Mouse (Mus musculus) fibroblast of lung, adult 2 months (primary cell): ENCODE measurements around the gene Nos1ap.

Source experiments
- DNase-seq: peaks from one replicate; pipeline ENCODE4 v3.0.0-alpha.2; 2011; ENCODE audit warnings: low read depth

Nos1ap gene

GRCm38 (mm10) chr1:170292239-170292951, 297.3 kb downstream of the Nos1ap start:
- peak; percentile 60 for DNase-seq

DNA sequence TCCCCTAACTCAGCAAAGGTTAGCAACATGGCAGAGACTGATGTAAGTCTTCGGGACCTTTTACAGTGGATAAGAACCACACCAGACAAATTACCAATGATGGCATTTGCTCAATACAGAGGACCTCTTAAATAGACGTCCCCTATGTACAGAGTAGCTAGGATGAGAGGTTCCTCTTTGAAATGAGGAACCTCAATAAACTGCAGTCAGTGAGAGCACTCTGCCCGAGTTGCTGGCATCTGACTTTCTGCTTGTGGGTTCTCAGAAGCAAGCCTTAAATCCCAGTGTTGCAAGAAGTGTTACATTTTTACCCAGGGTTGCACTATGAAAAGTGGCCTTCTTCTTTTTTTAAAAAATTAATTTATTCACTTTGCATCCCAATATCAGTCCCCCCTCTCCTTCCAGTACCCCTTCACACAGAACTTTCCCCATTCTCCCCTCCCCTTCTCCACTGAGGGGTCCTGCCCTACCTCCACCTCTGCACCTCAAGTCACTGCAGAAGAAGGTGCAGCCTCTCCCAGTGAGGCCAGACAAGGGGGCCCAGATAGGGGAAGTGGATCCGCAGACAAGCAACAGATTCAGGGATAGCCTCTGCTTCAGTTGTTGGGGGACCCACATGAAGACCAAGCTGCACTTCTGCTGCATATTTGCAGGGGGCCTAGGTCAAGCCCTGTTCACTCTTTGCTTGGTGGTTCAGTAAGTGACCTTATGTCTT, 307.1 kb downstream of the Nos1ap start:
- no peak for DNase-seq

DNA sequence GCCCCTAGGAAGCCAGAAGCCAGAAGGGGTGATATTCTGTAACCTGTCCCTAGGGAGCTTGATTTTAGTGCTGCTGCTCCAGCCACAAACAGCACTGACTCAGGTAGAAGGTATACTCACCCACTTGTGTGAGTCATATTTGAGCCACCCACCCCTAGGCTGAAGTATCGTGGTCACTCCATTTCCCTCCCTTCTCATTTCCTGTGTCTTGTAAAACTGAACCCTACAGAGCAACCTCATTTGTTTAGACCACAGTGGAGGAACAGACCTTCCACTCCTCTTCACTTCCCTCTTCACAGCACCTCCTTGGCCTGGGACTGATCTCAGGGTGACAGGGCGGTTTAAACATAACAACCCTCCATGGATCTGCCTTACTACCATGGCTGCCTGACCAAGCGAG, 312.6 kb downstream of the Nos1ap start, which contains the start of gene Sh2d1b1:
Sh2d1b1 (plus strand) TSS at position 305 of the 400 bp plus-strand sequence.
- DNase-seq: no peak

DNA sequence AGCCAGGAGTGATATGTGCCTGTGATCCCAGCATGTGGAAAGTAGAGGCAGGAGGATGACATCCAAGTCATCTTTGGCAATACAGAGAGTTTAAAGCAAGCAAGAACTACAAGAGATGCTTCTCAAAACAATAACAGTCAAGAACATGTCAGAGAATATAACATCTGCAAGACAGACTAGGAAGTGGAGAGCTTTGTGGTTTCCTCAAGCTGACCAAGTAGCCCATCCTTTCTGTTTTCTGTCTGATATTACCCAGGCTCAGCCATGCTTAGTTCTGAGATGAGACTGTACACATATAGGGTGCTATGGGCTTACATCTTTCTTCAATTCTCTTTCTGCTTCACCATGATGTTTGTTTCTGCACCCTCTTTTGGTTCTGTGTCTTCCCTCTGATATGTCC, 316.4 kb downstream of the Nos1ap start:
- DNase-seq: no peak

DNA sequence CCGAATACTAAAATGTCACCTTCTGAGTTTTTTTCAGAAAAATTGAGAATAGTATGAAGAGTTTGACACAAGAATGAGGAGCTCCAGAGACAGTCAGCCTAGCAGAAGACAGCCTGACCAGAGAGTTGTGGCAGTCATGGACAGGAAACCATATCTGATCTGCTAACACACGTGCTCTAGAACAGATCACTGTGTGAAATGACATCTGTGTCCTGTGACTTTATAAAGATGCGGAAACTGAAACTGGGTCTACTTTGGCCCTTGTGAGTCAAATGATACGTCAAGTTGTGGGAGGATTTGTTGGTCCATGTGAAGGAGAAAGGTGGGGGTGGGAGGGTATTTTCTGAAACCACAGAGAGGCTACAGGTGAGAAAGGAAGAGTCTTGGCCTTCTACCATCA, 319.0 kb downstream of the Nos1ap start:
- DNase-seq: no peak

GRCm38 (mm10) chr1:170270281-170270680, 319.4 kb downstream of the Nos1ap start:
- DNase-seq: no peak

- DNase-seq: peak; percentile 70
These were observed 334.1 kb downstream of the Nos1ap start for GRCm38 (mm10) chr1:170255560-170255910.

DNA sequence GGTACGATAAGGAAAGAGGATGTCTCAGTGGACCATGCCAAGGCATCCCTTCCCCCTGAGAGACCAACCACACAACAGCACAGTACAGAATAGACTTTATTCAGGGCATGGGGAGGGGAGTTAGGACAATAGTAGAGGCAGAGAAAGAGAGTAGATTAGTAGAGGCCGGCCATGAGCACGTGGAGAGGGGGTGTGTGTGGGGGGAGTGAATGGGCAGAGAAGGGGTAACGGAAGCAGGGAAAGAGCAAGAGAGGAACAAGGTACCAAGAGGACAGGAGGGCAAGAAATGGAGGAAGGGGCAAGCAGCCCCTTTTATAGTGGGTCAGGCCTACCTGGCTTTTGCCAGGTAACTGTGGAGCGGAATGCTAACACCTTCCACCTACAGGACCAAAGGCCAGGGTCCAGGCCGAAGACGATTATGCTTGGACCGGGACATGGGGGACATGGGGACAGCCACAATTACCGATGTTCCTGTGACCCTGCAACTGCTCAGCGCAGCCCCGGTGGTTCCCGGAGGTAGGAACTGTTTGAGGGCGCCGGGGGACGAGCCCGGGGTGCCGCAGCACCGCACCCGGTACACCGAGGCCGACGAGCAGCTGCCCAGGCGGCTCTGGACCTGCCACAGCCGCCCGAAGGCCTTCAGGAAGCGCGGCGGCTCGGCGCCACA, 334.6 kb downstream of the Nos1ap start:
- no peak for DNase-seq
